Mouse (Mus musculus) neutrophil, adult 5-6 weeks (primary cell): Measurements from ENCODE around the gene Trpd52l3. TPM values are rescaled to one million over a fixed set of nuclear protein-coding genes. Genes with fewer than 3 reads are reported as not detected.

ENCODE experiments used
- ATAC-seq: fragments of 151-379, 151-347 bp; 2 replicates; pipeline ENCODE4 v1.8.0; 2017; ENCODE audit warnings: mild to moderate bottlenecking, moderate TSS enrichment; ENCODE audit not compliant: insufficient number of reproducible peaks, poor library complexity, low FRiP score, severe bottlenecking; ENCODE audit errors: extremely low read depth
- total RNA-seq: library from RNA; stranded (forward); fragments of 200-1000 nt; gene quantifications from 2 replicates; pipeline ENCODE4 v1.2.3, GENCODE M21; 2017

Gene Trpd52l3
- not detected in 2 replicates for total RNA-seq

DNA sequence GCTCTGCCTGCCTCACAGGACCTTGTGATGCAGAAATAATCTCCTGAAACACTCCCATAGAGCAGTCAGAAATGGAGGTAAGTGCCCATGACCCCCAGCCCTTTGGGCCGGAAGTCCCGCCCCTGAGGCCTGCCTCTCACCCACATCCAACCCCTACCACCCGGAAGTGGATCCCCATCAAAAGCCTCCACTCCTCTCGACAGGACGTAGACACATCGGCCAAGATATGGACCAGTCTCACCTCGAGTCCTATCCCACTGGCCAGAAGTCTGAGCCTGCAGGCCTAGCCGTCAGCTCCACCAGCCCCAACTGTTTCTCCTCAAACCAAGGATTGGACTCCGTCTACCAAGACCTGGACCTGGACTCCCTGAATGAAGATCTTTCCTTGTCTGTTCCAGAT is at the start of gene Trpd52l3:
TSS of gene Trpd52l3 (plus strand) at position 170 of the 400 bp plus-strand sequence.
- ATAC-seq, result no peak

- no peak for ATAC-seq
Observed at GRCm38 (mm10) chr19:29953833-29954232, 49.8 kb upstream of the Trpd52l3 start.

DNA sequence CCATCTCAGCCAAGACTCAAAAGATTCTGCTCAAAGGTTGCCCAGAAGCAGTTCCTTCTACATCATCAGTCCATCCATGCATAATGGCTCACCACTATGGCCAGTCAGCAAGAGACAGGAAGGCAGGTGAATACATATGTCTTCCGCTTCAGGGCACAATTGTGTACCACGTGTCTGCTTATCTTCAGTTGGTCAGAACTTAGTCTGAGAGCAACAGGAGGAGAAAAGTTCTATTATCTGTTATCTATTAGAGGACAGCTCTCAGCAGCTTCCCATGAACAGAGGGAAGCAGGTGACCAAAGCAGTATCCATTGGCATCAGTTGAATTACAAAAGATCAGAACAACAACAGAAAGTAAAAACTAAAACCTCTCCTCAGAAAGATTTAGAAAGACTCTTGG is 48.1 kb upstream of the Trpd52l3 start:
- no peak for ATAC-seq

- ATAC-seq, result no peak
Observed at GRCm38 (mm10) chr19:29960906-29961305, 42.7 kb upstream of the Trpd52l3 start.

GRCm38 (mm10) chr19:29961842-29962241 is 41.7 kb upstream of the Trpd52l3 start:
- no peak for ATAC-seq

- ATAC-seq, result no peak
Observed at GRCm38 (mm10) chr19:29963598-29964092, 39.9 kb upstream of the Trpd52l3 start.

GRCm38 (mm10) chr19:29967960-29968359 is 35.6 kb upstream of the Trpd52l3 start:
- ATAC-seq, result no peak

DNA sequence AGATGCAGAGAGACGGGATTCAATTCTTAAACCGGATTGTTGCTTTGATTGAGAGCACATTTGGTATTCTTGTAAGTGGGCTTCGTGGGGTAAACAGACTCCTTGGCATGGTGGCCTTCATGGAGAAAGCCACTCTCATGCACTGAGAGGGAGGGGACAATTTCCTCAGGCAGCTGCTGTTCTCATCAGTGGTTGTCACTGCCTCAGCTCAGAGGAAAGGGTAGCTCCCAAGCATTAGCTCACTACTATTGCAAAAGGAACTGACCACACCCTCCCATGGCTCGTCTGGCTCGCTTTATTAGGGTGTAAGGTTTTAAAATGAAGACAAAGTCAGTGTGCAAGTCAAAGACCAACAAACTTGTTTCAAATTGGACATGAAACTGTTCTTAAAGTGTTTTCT is 30.2 kb upstream of the Trpd52l3 start:
- ATAC-seq, result no peak

GRCm38 (mm10) chr19:29978847-29979246 is 24.7 kb upstream of the Trpd52l3 start:
- ATAC-seq, result no peak

DNA sequence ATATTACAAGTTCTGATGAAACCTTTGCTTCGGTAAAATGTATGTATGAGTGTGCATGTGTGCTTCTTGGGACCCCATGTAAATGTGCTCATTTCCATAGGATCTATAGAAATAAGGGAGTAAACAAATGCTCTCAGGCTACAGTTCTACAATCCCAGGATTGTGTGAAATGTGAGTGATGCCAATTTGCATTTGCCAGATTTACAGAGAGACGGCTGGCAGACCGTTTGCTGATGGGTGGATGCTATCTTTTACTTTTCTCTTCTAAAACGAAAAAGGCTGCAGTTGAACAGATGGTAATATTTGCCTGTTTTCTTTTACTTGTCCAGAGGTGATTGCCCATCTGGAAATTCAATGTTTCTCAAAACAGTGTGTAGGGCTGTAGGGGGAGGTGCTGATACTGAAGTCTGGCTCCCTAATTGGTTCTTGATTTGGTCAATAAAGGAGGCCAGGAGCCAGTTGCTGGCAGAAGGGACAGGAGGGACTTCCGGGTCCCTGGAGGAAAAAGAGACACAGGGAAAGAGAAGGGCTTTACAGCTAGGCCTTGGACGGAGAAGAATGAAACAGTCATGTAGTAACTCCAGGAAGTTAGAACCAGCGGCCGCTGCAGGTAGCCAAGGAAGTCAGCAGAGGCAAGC is 24.0 kb upstream of the Trpd52l3 start:
- no peak for ATAC-seq

- no peak for ATAC-seq
Observed at GRCm38 (mm10) chr19:29984208-29985005, 19.2 kb upstream of the Trpd52l3 start.

GRCm38 (mm10) chr19:29986464-29987091 is 17.0 kb upstream of the Trpd52l3 start:
- no peak for ATAC-seq

GRCm38 (mm10) chr19:30000406-30001365 is 2.9 kb upstream of the Trpd52l3 start:
- ATAC-seq, result no peak

- no peak for ATAC-seq
Observed at GRCm38 (mm10) chr19:30001550-30001949, 2.0 kb upstream of the Trpd52l3 start.

- no peak for ATAC-seq
Observed at GRCm38 (mm10) chr19:30006371-30006770, 2.8 kb downstream of the Trpd52l3 start.

DNA sequence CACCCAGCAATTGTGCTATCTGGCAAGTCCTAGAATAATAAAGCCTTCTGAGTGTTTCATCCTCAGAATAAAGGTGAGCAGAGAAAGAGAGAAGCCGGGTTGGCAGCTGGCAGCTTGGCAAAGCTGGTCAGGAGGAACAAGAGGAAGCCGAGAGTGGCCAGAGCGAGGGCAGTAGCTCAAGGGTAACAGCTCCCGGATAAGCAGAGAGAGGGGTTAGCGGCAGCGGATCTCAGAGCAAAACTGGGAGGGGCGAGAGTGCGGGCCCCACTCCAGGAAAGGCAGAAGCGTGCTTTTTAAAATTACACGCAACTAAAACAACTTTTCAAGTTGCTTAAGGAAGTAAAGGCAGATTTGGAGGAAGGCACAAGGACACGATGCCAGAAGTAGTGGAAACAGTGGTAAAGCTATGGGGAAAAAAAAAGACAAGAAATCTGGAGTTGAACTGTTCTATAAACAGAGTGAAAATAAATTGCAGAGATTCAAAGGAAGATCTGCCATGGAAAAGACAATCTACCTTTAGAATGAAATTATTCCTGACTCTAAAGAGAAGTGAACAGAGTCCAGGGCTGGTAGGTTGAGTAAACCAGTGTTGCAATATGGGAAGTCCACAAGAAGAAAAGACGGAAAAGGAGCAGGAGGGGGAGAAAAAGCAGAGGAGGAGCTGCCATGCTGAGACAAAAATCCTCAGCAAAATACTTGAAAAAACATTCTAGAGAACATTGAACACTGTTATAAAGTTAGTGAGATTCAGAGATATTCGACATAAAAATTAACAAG is 7.1 kb downstream of the Trpd52l3 start:
- ATAC-seq, result 0 out of 2 replicates have a peak, but pooled peaks have one; percentile 19

GRCm38 (mm10) chr19:30014331-30014730 is 10.7 kb downstream of the Trpd52l3 start:
- ATAC-seq, result no peak

DNA sequence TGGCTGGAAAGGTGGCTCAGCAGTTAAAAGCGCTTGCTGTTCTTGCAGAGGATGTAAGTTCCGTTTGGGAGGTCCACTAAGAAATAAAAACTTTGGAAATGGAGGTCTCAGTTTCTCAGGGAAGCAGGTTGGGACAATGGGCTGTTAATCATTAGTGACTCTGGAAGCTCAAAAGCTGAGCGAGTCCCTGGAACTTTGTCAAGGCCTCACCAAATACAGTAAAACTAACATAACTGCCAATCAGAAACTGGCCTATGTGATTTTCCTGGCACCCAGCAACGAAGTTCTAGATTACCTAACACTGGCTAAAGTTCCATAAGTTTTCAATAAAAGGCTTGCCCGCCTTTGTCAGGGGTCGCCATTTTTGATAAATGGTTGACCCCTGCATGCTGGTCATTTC is 12.6 kb downstream of the Trpd52l3 start:
- ATAC-seq, result no peak
